Mouse (Mus musculus) brain, embryonic 18.5 days (tissue): ENCODE data around the gene Slfn14.
"Not testable (repeated sequence)": the region's sequence is repeated elsewhere in the genome, so short reads cannot be mapped to it uniquely, and the experiment has no call there.

Experiments
- DNase-seq: peaks from one replicate; pipeline ENCODE4 v3.0.0-alpha.2; 2012; ENCODE audit warnings: low read depth, low spot score

Gene Slfn14

DNA sequence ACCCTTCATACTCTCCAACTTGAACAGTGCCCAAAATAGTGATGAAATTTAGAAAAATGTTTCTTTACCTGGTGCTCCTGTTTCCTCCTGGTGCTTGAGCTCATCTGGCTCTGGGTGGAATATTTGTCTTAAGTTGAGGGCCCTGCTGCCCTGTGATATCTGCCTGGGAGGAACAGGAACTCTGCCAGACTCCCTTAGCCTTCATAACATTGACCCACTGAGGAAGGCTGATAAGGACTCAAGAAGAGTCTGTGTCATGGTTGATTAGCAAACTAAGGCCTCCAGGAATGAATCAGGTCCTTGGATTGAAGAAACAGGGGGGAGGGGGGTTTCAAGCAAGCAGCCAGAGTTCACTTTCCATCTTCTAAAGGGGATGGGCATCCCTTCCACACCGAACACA is at the start of gene Slfn14:
Slfn14 (minus strand) TSS at position 161 of the 400 bp plus-strand sequence.
- DNase-seq, result no peak

DNA sequence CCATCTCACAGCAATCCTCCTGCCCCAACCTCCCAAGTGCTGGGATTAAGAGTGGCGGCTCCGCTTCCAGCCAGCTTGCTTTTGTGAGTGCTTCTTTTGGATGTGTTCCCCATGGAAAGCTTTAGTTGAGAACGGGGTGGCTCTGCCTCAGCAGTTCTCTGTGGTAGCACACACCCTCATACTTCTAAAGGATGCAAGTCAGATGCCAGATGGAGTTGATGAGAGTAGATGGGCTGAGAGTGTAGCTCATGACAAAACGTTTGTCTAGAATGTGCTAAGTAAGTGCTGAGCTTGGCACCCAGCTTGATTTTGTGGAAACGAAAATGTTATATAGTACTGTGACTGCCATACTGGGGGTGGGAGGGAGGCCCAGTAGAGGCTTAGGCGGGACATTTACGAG is 49.3 kb upstream of the Slfn14 start:
- DNase-seq, result no peak

DNA sequence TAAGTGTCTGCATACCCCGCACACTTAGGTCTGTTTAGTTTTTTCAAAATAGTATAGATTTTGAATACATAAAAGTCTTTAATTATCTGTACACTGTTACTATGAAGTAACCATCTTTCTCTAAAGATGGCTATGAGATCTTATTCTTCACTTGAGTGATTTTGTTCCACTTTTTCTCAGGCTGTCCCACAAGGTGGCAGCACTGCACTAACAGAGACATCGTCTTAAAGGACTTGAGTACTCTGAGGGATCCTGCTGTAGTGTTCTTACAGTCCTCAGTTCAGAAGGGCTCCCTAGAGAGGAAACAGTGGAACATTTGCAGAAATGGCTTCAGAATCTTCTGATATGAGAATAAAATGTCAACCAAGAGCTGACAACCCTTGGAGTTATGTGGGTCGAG is 40.9 kb upstream of the Slfn14 start:
- DNase-seq, result peak; percentile 39

DNA sequence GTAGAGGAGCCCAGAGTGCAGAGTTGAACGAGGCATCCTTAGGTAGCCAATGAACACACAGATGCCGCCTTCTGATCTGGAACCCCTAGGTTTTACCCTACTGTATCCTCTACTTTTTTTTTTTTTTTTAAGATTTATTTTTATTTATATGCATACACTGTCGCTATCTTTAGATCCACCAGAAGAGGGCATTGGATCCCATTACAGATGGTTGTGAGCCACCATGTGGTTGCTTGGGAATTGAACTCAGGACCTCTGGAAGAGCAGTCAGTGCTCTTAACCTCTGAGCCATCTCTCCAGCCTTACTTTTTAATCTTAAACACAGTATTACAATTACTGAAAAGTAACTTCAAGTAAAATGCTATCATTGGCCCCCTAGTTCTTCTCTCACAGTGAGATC is 40.2 kb upstream of the Slfn14 start:
- DNase-seq, result not testable (repeated sequence)

DNA sequence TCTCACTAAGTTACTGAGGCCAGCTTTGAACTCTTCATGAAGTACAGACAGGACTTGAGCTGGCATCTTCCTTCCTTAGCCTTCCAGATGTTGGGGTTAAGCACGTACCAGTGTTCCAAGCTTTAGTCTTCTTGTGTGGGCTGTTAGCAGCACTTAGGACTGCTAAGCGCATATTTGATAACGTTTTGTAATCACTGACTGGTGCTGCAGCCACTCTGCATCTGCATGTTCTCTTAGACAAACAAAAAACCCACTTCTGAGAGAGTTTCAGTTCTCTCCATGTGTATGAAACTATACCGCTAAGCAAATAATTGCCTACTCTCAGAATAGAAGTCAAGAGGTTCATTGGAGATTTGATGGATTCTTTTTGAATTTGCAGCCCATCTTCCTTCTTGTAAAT is 32.5 kb upstream of the Slfn14 start:
- DNase-seq, result no peak

DNA sequence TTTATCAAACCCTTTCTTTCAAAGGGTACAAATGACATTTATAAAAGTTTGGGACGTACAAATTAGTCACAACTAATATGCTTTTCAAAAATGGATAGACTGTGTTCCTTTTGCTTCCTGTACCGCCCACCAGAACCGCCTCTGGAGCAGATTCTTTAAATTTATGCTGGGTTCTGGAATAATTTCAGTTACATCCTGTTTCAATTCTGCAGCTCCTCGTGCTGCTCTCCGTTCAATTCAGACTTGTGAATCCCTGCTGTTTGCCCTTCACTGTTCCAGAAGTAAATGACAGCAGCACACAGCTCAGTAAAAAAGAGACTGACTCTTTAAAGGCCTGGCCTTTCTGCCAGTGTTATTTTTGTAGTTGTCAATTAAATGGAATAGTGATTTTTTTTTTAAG is 25.9 kb upstream of the Slfn14 start:
- no peak for DNase-seq

DNA sequence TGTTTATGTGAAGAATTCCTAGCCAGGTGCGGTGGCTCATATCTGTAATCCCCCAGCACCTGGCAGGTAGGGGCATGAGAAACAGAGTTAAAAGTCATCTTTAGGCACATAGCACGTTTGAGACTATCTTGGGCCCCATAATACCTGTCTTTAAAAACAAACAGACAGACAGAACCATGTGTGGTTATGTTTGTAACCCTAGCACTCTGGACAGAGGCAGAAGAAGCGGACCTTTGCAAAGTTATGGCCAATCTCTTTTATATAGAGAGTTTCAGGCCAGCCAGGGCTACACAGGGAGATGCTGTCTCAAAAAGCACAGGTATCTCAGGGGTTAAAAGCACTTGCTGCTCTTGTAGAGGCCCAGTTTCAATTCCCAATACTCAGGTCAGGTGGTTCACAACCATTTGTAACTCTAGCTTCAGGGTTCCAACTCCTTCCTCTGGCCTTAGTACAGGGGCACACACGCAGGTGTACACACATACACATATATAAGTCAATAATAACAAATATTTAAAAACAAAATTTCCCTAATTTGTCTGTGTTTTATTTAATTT is 20.3 kb upstream of the Slfn14 start:
- no peak for DNase-seq

DNA sequence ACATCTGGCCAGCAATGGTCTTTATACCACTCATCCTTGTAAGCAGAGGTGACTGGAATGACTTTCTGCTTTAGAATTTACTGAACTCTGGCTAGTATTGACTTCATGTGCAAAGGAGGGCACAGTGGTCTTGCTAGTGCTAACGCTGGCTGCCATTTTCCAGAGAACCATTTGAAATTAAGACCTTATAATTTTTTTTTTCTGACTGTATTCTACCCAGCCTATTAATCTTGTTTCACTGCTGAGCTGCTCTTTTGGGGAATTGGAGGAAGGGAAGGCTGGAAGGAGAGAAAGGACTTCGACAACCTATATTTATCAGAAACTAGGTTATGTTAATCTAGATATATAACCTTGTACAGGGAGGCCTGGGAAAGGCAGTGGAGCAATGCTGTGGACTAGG is 18.0 kb upstream of the Slfn14 start:
- DNase-seq, result no peak

DNA sequence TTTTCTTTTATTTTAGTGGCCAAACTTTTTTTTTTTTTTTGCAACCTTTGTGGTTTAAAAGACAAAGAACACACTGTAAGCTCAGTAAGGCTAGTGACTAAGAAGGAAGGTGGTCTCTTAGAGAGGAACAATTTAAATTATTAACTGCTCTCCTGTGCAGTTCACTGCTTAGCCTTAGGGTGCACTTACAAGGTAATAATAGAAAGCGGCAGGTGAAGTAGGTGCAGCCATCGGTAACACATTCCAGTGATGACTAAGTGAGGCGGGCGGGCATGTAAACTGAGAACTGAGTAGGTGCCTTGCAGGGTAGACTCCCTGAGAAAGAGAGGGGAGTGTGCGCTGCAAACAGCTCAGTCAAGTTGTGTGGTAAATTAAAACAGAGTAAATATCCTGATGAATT is 17.2 kb upstream of the Slfn14 start:
- no peak for DNase-seq

DNA sequence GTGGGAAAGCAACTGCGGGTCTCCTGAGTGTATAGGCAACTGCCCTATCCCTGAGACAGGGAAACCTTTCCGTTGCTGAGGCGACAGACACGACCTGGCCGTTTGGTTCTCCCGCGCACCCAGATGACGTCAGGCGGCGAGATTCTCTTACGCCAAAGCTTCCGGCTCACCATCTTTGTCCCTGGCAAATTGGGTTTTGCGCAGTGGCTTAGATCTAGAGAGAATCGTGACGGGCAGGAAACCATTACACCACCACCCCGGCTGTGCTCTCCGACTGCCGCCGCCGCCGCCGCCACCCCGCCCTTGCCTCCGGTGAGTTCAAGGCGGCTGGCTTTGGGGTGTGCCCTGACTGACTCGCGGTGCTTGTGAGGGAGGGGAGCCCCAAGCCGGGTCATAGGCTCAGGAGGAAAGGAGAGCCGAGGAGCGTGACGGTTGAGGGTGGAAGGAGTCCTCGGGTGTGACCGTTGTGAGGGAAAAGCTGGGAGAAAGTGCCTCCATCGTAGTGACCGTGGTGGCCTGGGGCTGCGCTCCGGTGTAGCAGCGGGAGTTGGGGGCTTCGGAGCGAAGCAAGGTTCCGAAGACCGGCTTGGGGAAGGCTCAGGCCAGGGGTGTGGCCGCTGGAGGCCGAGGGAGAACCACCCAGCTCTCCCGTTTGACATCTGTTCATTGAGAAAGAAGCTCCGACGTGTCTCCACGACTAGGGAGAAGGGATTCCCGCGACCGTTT is 16.2 kb upstream of the Slfn14 start, which contains the start of gene Pex12:
Pex12 (minus strand) TSS at position 61 of the 726 bp plus-strand sequence.
- peak; percentile 92 for DNase-seq

DNA sequence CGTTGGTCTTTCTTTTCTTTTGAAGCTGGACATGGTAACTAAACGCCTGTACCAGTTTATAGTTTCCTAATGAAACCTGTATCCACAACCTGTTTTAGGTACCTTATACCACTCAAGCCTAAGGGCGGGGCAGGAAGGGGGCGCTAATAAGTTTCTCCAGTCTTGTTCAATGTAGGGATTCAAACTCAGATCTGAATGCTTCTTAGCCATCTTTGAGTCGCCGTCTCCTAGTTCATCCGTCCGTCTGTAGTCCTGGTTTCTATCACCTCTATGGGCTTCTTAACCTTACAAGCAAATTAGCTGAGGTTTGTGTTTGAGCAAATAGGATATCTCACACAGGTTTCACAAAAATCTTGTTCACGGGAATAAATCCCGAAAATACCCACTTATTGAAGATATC is 15.6 kb upstream of the Slfn14 start:
- no peak for DNase-seq

DNA sequence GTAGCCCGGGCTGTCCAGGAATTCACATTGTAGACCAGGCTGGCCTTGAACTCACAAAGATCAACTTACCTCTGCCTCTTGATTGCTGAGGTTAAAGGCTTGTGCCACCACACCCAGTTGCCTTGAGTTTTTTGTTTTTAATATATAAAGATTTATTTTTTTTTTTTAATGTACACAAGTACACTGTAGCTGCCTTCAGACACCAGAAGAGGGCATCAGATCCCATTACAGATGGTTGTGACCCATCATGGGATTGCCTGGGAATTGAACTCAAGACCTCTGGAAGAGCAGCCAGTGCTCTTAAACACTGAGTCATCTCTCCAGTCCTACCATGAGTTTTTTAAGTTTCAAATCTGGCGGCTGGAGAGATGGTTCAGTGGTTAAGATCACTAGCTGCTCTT is 14.9 kb upstream of the Slfn14 start:
- no peak for DNase-seq

DNA sequence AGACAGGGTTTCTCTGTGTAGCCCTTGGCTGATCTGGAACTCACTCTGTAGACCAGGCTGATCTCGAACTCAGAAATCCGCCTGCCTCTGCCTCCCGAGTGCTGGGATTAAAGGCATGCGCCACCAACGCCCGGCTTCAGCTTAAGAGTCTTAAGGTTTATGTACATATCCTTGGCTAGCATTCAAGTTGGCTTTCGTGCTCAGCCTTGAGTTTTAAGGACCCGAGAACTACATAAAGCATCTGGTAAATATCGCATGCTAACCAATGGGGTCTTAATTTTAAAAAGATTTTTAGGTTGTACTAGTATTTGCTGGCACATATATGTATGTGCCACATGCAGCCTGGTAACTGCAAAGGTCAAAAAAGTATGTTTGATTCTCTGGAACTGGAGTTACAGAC is 13.2 kb upstream of the Slfn14 start:
- DNase-seq, result no peak

DNA sequence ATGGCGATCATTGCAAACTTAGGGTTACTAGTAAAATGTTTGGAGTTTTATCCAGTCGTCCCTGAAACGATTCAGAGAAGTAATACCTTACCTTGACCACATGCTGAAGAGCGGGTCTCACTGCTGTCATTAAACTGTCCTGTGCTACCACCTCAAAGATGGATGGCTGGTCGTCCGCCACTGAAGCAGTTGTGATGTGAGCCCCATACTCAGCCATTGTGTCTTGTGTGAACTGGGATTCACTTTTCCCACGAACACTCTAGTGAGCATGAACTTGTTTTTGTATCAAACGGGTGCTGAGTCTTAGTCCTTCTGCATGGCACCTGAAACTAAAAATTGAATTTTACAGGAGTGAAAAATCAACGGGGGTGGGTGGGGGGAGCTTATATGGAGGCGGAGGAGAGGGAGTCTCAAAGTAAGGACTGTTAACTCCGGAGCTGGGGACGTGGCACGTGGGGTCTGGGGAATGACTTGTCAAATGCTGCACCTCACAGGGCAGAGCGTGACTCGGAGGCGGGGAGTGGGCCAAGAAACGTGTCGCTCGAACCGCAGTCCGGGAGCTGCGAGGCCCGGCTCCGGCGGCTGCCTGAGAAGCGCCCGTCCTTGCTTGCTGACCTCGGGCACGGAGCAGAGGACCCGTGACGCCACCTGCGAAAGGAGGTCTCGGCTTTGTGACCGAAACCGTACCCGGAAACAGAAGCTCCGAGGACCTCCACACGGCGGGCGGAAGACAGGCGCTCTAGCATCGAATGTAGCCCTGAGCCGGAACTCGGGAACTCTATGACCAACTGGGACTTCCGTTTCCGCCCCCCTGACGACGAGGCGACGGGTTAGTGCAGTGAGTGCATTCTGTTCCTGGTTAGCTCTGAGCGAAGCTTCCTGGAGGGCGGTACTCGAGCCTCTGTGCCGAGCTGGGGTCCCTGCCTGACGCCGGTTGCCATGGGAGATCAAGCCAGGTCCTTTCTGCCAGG is 12.0 kb upstream of the Slfn14 start, which contains the start of gene Ap2b1:
Ap2b1 (plus strand) TSS at position 800 of the 971 bp plus-strand sequence.
- peak; percentile 87 for DNase-seq

DNA sequence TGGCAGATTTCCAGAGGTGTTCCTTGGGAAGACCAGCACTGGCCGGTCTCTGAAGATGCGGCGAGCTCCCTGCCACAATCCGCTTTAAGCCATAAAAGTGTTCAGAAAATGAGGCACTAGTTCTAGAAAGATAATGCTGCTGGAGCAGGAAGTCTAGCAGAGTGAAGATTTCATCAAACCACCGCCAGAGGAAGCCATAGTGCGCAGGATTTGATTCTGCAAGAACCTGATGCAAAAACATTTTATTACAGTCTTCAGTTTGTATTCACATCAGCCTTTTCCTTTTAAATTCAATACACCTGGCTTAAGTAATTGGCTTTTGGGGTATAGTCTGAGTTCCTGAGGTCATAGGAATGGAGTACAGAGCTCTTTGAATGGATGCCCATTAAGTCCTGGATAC is 11.3 kb upstream of the Slfn14 start:
- no peak for DNase-seq

DNA sequence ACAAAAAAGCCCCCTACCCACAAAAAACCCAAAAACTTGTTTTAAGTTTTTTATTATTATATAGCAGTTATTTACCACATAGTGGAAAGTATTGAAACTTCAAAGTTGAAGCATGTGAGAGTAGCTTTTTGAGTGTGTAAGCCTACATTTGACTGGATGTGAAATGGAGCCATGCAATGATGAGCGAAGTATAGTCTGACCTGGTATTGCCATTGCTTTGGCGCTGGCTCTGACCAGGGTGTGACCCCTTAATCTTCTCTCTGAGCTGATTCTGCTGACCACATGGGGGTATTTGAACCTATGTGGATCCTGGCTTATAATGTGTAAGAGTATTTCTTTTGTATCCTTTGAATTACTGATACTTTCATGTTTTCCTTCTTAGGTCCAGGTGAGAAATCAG is 7.6 kb upstream of the Slfn14 start:
- no peak for DNase-seq

DNA sequence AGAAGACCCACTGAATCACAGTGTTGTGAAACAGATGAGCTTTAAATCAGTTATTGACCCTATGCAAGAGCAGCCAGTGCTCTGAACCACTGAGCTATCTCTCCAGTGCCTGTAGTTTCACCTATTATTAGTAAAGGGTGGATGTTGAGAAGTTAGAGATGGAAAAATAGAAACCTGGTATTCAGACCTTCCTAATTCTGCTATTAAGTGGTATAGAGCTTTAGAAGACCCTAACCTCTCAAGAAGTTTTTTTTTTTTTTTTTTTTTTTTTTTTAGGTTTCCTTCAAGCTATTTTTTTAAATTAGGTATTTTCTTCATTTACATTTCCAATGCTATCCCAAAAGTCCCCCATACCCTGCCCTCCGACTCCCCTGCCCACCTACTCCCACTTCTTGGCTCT is 6.7 kb upstream of the Slfn14 start:
- DNase-seq, result no peak

DNA sequence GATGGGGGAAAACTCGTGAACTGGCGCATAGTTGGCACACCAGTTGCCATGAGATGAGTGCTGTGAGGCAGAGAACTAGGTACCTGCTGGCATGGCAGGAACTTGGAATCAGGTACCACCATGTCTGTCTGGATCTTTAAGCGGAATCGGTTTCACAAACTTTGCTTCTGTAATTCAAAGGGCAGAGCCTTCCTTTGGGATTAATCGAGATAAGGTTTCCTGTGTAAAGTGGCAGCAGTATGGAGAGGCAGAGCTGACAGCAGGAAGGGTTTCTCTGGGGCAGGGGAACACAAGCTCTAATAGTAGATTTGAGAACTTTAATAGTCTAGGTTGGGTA is 5.7 kb upstream of the Slfn14 start:
- DNase-seq, result no peak

DNA sequence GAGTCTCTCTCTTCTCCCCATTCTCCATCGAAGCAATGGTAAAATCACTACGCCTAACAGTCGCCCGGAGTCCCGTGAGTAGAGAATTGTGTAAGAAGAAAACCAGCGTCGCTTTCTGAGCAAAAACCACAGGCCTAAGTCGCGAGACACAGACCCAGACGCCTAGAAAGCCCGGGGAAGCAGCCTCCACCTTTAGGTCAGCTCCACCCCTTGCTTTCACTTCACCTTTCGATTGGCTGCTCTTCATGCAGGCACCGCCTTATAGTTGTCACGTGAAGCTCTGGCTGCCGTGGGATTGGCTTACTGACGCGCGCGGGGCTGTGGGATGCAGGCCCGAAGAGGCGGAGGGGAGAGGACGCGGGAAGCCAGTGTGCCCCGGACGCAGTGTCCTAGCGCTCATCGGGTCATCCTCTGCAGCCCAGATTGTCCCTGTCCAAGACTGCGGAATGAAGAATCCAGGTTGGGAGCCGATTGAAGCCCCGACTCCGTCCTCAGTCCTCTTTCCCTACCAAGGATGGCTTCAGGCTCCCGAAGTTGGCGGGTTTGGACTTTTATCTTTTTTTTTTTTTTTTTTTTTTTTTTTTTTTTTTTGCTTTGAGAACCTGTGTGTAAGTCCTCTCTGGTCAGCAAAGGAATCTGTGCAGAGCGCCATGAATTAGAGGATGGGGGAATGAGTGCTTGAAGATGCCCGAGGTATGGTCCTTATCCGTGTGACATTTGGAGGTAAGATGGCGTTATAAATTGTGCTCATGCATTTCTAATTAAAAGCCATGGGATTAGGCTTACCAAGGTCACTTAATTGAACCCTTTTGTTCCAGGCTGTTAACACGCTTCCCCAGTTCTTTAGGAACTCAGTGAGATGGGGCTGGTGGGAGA is 5.1 kb upstream of the Slfn14 start:
- DNase-seq, result peak; percentile 93

DNA sequence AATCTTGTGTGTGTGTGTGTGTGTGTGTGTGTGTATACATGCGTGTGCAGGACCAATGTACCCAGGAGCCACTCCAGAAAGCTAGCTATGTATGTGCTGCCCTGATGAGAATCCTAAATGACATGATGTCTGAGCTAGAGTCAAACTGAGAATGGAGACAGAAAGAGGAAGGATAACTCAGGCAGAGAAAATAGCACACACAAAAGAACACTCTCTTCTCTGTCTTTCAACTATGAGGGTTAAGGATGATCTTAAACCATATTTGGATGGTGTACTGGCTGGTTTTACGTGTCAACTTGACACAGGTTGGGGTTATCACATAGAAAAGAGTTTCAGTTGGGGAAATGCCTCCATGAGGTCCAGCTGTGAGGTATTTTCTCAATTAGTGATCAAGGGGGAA is 3.1 kb upstream of the Slfn14 start:
- no peak for DNase-seq

DNA sequence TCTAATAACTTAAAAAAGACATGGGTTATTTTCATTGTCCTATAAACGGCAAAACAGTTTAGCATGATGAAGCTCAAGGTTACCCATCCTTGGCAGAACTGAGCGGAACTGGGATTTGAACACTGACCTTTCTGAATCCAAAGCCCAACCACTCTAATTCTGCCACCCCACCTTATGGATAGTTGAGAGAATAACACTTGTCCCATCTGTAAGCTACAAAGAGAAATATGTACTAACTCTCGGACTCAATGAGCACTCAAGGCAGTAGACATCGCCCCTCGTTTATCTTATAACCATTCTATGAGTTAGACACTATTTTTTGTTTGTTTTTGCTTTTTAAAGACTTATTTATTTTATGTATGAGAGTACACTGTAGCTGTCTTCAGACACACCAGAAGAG is 2.5 kb upstream of the Slfn14 start:
- no peak for DNase-seq

DNA sequence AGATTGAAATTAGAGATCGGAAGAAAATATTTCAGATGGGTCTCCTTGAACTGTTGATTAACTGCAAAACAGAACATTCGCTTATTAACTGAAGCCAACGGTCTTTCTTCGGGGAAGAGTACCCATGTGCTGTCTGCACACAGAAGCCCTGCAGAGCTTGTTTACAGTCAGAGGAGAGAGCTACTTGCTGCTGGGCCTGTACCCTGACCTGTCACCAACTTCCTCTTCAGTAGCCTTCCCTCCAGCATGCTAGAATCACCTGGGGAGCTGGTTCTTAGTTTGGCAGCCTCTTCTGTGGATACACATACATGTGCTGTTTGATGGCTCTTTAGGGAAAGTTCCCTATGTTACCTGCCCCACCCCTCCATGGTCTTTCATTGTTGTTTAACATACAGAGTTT is 899 bp downstream of the Slfn14 start:
- no peak for DNase-seq
